Mouse (Mus musculus): ENCODE measurements around the gene Mlc1.
A peak's percentile ranks its signal among the peaks of the same experiment; 100 is the strongest.

Mlc1 gene

DNA sequence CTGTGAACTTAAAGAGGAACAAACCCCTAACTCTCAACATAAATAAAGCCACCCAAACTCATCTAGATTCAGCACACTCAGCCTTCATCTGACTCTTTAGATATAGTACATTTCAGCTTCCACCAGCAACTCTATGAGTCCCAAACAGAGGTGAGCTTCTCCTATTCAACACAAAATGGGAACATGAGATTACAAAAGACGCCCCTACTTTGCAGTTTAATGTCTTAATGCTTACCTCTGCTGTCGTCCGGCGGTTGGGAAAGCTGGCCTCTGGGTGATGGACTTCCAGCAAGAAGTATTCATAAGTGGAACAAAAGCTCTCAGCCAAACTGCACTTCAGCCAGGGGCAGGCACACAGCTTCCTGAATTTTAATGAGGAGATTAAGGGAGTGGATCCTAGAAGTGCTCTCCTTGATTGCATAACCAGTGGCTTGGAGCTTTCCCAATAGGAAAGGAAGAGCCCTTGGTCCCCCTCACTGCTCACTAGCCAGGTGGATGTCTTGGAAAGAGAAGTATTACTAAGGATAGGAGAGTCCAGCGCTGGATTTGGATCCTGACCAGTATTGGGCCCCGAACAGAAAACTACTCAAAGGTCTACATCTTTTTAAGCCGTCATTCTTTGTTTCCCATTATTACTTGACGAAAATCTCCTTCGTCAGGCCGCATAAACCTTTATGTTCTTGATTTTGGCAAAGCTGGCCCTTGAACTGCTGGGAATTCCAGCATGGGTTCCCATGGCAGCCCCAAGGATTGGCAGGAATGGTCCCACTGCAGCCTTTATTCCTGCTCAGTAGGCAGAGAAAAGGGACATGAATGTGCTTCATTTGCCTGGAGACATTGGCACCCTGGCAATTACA lies at the start of gene Mlc1:
Gene Mlc1, minus strand, starts transcription at position 727 of the 857 bp plus-strand sequence.
- no peak for DNase-seq

DNA sequence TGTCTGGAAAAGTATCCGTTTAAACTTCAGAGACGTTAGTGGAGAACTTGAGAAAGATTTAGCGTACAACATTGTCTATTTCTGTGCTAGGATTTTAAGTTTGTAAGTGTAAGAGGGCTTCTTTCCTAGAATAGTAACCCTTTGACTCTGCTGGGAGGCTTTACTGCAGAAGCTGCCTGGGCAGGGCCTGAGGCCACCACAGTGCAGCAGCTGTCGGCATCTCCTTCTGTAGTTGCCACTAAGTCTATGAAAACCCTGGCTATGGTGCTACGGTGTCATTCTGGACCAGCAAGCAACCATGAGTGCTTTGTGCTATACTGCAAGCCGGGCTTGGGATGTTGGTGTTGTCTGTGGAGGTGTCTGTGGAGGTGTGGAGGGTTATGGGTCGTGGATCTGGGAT lies 41.7 kb upstream of the Mlc1 start:
- no peak for DNase-seq

DNA sequence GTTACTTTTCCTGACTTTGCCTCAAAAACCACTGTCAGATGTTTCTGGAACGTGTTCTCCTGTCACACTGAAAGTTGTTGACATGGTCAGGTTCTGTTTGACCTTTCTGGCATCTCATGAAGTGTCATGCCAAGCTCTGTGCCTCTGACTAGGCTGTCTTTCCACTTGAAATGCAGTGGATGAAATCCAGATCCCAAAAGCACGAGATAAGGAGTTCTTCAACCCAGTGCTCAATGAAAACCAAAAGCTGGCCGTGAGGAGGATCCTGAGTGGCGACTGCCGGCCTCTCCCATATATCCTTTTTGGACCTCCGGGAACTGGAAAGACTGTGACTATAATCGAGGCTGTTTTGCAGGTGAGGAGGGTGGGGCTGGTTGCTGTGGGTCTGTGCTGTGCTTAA lies 41.3 kb upstream of the Mlc1 start:
- no peak for DNase-seq

DNA sequence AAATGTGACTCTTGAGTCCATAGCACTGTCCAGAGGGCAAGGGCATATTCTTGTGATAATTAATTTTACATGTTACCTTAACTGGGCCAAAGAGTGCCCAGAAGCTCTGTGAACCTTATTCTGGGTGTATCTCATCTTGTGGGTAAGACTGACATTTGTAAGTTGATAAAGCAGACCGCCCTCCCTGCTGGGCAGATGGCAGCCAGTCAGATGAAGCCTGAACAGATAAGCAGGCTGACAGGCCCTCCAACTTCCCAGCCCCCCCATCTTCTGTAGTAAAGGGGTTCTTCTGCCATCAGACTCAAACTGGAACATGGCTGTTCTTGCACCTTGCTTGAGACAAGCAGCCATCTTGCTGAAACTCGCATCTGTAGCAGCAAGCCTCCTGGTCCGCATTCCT lies 37.9 kb upstream of the Mlc1 start:
- DNase-seq, result no peak

DNA sequence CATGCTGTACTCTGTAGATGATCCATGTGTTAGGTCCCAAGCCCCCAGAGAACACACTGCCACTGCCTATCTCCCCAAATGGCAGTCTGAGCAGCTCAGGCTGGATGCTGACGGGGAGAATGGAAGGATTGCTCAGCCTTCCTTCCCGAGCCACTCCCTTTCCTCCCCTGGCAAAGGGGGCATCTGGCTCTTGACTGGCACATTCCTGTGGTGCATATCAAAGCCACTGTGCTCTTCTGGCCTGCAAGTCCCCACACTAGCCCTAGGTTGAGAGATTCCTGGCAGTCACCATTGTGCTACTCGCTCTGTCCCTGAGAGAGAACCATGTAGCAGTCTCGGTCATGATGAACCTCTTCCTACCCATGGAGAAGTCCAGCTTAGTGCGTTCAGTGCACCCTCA lies 29.0 kb upstream of the Mlc1 start:
- DNase-seq, result no peak

DNA sequence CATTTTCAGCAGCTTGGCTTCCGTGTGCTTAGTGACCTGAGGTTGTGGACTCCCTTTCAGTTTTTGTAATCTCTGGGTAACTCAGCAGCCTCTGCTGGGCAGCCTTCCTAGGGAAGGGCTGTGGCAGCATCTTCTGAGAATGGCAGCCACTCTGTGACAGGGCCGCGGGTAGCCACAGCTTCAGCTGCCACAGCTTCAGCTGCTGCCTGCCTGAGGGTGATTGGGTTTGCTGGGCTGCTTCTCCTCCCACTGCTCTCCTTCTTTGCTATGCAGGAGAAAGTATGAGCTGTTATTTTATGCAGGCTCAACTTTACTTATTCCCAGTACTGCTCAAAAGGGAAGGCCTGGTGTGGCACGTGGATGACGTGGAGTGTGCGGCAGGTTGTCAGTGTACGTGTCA lies 28.2 kb upstream of the Mlc1 start:
- no peak for DNase-seq

DNA sequence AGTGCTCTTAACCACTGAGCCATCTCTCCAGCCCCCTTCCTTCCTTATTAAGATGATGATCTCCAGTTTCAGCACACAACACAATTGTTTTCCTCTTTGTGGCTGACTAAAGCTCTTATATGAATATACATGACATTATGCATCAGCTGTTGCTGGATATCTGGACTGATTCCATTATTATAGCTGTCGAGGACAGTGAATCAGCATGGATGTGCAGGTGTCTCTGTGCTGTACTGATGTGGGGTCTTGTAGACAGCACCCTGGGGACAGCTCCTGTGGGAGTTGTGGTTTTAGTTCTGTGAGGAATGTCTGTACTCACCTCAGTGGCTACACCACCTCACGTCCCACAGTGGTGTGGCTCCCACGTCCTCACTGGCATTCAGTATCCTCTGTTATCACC lies 22.4 kb upstream of the Mlc1 start:
- no peak for DNase-seq

DNA sequence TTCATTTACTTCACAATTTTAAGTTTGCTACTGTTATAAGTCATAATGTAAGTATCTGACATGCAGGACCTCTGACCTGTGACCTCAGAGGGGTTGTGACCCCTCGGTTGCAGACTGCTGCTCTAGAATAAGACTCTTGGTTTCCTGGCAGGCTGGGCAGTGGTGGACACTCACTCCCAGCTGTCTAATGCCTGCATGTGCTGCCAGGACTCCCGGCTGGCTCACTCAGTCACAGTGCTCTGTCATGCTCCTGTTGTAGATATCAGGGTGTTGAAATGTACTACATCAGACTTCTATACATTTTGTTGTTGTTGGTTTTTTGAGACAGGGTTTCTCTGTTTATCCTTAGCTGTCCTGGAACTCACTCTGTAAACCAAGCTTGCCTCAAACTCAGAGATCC lies 21.6 kb upstream of the Mlc1 start:
- DNase-seq, result no peak

DNA sequence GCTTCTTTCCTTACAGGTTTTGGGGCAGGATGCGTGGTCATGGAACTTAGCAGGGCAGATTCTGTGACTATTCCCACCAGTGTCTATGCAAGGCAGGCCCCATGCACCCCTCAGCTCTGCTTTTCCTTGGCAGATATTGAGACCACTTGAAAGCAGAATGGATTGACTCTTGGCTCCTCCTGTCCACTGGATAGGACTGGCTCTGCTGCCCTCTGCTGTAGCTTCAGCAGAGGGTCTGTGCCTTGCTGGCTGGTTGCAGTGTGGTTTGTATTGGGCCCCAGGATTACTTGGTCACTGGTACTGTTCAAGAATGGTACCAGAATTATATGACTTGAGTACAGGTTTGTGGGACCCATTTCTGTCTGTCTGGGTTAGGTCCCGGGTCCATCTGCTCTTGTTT lies 20.3 kb upstream of the Mlc1 start:
- DNase-seq, result peak in 1 of 2 experiments; percentile 9

DNA sequence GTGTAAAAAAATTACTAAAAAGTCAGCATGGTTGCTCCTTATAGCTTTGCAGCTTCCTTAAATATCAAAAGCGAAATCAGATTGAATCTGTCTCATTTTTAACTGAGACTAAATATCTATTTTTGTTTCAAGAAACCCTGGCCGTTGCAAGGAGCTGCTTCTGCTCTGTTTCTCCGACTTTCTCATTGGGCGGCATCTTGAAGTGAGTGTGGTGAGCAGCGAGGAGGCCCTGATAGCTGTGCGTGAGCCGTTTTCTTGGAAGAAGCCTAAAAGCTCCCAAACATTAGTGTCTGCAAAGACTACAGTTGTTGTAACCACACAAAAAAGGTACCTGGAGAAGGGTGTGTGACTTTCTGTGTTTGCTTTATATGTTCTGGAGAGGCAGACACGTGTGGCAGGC lies 19.8 kb upstream of the Mlc1 start:
- DNase-seq, result no peak

DNA sequence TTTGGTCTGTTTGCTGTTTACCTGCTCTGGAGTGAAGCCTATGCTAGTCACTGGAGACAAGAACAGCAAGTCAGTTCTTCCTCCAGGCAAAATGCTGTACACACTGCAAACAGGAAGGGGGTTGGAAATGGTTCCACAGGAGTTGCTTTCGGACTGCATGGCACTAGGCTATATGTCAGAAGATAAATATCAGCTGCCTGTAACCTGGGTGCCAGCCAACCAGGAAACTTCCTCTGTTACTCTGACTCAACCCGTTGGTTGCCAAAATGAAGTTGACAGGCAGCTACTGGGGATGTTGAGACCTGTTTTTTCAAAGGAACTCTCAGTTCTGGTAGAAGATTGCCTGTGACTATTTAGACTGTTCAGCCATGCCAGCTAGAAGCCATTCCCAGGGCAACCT lies 10.4 kb upstream of the Mlc1 start:
- DNase-seq, result no peak

DNA sequence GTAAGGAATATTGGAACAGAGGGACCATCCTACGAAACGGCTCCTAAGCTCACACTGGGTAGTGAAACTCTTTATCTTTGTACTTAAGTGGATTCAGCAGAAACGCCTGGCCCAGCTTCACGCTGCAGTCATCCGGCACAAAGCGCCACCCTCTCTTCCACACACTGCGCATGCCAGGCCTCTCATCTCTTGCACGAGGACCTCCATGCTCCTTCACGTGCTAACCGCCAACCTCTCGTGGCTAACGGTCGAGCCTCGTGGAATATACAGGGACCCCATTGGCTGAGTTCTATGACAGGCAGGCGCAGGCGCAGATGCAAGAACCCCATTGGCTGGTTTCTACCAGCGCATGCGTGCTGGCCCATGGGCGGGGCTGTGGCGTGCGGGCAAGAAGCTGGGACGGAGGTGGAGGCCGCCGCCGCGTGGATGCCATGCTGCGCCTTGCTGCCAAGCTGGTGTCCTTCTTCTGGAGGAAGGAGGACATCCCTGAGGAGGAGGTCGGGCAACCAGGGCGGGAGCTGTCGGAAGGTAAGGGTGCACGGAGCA lies 3.8 kb upstream of the Mlc1 start, which contains the start of gene Mov10l1:
Gene Mov10l1, plus strand, starts transcription at position 376 of the 546 bp plus-strand sequence.
- DNase-seq, result no peak

DNA sequence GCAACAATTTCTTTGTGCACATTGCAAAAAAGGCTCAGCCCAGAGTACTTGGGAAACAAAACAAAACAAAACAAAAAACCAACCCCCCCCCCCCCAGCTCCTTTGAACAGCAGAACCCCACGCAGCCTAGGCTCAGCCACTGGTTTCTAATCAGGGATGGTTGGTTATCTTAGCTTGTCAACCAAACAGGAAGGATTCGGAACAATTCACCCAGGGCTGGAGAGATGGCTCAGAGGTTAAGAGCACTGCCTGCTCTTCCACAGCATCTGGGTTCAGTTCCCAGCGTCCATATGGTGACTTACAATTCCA lies 285 bp upstream of the Mlc1 start:
- no peak for DNase-seq

DNA sequence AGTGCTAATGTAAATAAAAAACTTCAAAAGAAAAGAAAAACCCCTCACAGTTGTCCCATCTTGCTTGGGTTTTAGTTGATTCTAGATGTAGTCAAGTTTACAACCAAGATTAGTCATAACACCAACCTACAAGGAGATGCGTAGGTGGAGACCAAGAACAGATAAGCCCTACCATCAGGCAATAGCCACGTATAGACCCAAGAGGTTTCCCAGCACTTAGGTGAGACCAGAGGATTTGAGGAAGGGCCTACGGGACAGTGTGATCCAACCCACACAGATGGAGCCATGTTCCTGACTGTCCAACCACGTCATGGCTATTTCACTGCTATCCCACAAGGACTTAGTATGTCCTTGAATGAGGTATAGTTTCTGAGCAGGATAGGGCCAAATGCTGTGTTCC lies 6.5 kb downstream of the Mlc1 start:
- no peak for DNase-seq

DNA sequence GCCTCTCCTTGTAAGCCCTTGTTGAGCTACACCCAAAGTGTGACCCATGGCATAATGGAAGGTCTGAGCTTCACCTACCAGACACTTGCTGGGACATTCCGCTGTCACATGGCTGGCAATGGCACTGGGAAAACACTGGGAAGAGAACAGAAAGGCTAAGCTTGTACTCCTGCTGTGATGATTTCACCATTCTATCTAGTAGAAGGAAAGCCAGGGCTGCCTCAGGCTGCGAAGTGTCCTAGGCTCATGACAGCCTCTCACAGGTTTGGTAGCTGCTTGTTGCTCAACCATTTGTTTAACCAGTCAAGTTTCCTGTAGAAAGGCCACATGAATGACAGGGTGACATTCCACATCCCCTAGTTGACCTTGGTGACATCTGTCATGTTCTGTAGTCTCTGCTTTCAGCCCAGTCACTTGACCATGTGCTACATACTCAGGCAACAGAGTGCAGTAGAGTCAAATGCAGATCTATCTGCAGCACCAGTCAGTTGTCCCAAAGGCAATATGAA lies 14.7 kb downstream of the Mlc1 start:
- no peak for DNase-seq

DNA sequence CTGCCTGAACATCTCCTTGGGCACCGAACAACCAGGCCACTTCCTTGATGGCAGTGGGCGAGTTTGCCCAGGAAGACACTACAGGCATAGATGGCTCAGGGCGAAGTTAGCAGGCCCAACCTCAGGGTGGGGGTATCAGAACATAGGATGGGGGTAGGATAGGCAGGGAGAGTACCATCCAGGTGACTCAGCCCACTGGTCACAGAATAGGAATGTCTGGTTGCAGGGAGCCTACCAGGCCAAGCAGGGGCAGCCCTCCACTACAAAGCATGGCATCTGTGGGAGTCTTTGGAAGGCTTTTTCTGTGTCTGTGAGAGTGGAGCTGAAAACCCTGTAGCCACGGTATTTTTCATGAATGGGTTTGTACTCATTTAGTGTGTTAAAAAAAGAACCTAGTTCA lies 21.3 kb downstream of the Mlc1 start:
- no peak for DNase-seq

DNA sequence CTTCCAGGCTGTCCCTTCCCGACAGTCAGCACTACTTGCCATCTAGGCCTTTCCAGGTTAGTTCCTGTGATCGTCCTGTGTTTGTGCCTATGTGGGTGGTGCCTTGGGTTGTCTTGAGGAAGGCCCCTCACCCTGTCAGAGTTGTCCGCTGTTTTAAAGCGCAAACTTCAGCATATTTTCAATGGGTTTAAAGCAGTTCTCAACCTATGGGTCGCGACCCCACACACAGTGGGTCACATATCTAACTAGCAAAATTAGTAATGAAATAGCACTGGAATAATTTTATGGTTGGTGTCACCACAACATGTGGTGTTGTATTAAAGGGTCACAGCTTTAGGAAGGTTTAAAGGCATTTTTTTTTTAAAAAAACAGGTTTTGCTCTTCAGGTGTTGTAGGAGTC lies 23.5 kb downstream of the Mlc1 start:
- no peak for DNase-seq

DNA sequence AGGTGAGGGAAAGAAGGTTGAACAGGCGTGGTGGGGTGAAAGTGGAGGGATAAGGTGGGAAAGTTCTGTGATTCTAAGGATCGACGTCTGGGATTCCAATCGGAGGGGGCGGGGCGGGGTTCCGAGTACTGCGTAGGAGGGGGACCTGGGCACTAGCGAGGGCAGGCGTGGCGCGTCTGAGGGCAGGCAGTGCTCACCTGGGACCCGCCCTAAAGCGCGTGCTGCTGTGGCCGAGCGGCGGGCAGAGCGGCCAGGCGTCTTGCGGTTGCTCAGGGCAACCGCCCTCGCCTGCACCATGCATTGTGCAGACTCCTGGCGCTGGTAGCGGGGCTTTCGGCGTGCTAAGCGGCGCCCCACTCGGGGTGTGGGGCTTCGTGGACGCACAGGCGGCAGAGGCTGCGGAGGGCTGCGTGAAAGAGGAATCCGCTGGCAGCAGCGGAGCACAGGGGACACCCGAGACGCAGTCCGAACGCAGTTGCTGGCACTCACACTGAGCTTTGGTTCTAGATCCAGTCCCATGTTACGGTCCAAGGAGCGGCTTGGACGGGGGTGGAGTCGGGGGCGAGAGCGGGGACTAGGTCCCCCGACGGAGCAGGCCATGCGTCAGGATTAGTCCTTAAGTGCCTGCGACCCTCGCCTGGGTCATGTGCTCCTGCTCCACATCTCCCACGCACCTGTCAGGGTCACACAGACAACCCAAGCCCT lies 24.3 kb downstream of the Mlc1 start, which contains the start of gene Ttll8:
Gene Ttll8, minus strand, starts transcription at position 51 of the 705 bp plus-strand sequence.
- peak in 1 of 2 experiments; percentile 16 for DNase-seq

DNA sequence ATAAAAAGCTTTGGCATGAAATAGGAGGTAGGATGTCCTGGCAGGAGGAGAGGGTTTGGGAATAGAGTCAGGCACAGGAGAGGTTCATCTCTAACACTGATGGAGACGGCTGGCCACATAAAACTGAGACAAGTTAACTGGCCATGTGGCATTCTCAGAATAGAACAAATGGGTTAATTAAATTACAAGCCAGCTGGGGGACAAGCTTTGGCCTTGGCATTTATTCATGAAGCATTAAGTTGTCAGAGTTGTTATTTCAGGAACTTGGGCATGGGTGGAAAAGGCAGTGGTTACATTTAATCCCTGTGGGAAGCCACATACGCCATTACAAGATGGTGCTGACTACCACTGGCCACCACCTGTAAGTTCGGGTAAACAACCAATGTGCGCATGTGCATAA lies 27.6 kb downstream of the Mlc1 start:
- no peak for DNase-seq

DNA sequence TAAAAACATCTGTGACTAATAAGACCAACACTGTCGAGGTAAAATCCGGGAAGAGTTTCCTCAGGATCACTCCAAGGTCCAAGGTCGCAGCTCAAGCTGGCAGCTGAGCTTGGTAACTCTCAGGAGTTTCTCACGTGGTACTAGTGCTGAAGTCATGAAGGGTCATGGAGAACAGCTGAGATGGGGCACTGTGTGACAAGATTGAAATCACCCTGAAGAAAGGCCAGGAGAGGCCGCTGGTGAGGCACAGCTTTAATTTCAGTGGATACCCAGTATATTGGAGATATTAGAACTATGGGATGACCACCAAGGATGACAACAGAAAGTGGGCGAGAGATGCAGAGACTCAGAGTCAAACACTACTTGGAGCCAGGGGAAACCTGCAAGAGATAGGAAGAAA lies 32.0 kb downstream of the Mlc1 start:
- no peak for DNase-seq

DNA sequence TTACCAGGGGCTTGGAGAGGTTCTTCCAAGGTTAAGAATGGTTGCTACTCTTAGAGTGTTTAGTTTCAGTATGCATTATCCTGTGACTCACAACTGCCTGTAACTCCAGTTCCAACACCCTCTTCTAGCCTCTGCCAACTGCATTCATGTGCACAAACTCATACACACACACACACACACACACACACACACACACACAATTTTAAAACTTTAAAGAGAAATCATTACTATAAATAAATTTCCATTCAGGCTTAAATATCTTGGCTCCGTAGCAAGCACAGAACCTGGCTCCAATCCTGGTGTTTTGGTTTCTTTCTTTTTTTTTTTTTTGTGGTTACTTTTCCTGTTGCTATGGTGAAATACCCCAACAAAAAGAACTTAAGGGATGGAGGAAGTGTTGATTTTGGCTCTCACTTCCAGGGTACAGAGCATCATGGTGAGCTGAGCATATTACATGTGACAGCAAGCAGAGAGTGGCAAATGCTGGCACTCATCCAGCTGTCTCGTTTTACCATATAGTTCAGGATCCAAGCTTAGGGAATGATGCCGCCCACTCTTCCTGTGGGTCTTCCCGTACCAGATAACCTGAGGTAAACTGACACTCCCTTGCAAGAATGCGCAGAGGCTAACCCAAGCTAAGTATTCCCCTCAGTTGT lies 34.8 kb downstream of the Mlc1 start:
- DNase-seq, result no peak

DNA sequence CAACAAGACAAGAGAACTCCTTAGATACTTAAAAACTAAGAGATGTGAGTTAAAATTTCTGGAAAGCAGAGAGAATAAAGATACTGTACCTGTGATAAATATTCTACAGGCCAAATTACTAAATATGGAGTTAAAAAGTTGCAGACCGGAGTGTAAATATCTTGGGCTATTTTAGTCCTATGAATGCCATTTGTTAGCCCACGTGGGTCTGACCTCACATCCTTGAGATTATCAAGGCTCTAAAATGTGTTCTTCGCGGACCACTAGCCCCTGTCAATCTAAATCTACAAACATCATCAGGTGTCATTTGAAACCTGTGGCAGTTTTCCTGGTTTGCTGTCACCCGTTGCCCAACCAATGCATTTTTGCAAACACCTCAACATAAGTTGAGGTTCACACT lies 36.0 kb downstream of the Mlc1 start:
- no peak for DNase-seq

DNA sequence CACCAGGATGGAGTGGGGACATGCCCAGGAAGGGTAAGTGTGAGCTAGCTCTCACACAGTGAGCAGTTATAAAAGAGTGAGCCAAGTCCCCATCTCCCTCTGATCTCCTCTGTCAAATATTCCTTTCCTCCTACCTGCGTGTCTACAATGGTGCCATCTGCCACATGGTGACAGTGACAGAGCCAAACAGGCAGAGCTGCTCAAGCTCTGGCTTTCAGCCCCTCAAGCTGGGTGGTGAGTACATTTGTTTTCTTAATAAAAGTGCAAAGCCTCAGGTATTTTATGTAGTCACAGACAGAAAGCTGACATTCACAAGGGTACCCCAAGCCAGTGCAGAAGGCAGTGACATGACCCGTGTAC lies 41.5 kb downstream of the Mlc1 start:
- peak in 1 of 2 experiments; percentile 25 for DNase-seq
